Mouse (Mus musculus) thymus, adult 2 months (tissue): ENCODE results near the gene Swi5.

ENCODE experiments used
- CTCF ChIP-seq: fragments of 200-500 bp; IDR thresholded peaks from 2 replicates; pipeline ENCODE4 v1.5.1; 2012; ENCODE audit warnings: mild to moderate bottlenecking, control low read depth, low read length, moderate library complexity, borderline replicate concordance; ENCODE audit not compliant: control insufficient read depth, poor library complexity, insufficient read depth; ENCODE audit errors: extremely low read depth
- POLR2A ChIP-seq: fragments of 200-500 bp; IDR thresholded peaks from 2 replicates; pipeline ENCODE4 v1.6.1; 2012; ENCODE audit warnings: mild to moderate bottlenecking, low read length, control low read depth, moderate library complexity; ENCODE audit not compliant: control insufficient read depth, poor library complexity, insufficient read depth; ENCODE audit errors: extremely low read depth

DNA sequence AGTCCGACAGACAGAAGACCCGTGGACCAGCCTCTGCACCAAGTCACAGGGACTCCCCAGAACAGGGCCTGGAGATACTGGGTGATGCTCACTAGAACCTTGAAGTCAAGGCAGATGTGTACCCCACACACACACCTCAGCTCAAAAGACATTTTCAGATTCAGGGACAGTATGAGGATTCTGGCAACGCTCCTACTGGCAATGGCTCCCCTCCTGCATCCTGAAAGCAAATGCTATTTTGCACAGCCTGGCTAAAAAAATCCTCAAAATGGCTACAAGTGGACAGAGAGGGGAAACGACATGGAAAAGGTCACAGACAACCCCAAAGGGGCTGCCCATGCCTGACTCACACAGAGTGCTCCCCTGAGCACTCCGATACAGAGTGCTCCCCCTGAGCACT is 44.3 kb upstream of the Swi5 start:
- TF ChIP-seq CTCF (no peak), POLR2A (no peak)
